Mouse (Mus musculus) spleen, adult 2 months (tissue): ENCODE data around the gene Gm3164.
"Not testable (repeated sequence)": the region's sequence is repeated elsewhere in the genome, so short reads cannot be mapped to it uniquely, and the experiment has no call there.

Experiments
- CTCF ChIP-seq: fragments of 200-500 bp; IDR thresholded peaks from 2 replicates; pipeline ENCODE4 v1.5.1; 2011; ENCODE audit warnings: mild to moderate bottlenecking, inconsistent platforms; ENCODE audit not compliant: insufficient read depth, insufficient read length, insufficient replicate concordance; ENCODE audit errors: extremely low read depth
- POLR2A ChIP-seq: fragments of 200-500 bp; IDR thresholded peaks from 2 replicates; pipeline ENCODE4 v1.6.1; 2011; ENCODE audit warnings: low read depth, low read length, inconsistent platforms

- not testable (repeated sequence) for TF ChIP-seq CTCF, POLR2A
Measured at GRCm38 (mm10) chr14:4403840-4404239, 11.4 kb upstream of the Gm3164 start.
